21 mouse cellular contexts compared by ENCODE assay signal in genomic region chr8:108951560-108951959, GRCm38 (mm10).
DNase-seq lines count a peak whose midpoint lies in the region; ATAC-seq and TF ChIP-seq lines count a peak whose summit lies in the region.
"Had no signal": no experiment of that assay in that cellular context is flagged by ENCODE, and none has a peak within 500 bp of the region (broad histone marks: within the 10 kb centered on the region; RNA-seq: fewer than 3 reads in every experiment).

No protein-coding gene starts in this region.

- no peak overlapping the region for H3K4me2 ChIP-seq in intestine, postnatal 0 days (replicated peaks; ENCODE audit: low read depth)
- no peak overlapping the region for H3K4me2 ChIP-seq in intestine, embryonic 15.5 days (replicated peaks)

- peaks cover 19% of the 10 kb centered on the region for H3K9me3 ChIP-seq in intestine, postnatal 0 days (ENCODE audit: control insufficient read depth)
- peaks cover 12% of the 10 kb centered on the region; the same call in 1 of the 2 replicates for H3K9me3 ChIP-seq in intestine, embryonic 15.5 days
- H3K9me3 ChIP-seq in megakaryocyte, embryonic 14.5 days = peaks cover 97% of the 10 kb centered on the region

- H3K4me1 ChIP-seq in intestine, postnatal 0 days (replicated peaks; ENCODE audit: control insufficient read depth, insufficient read depth, low read length) = no peaks in the 10 kb centered on the region
- no peaks in the 10 kb centered on the region for H3K4me1 ChIP-seq in intestine, embryonic 15.5 days (replicated peaks)
- no peaks in the 10 kb centered on the region for H3K4me1 ChIP-seq in megakaryocyte, embryonic 14.5 days

- DNase-seq in heart, adult 11 months = peak; percentile 74
- DNase-seq in heart, postnatal 25 days (ENCODE audit: low spot score) = no peak
- DNase-seq: adrenal gland, adult 2 months; adrenal gland, adult 8-10 months; adrenal gland, postnatal 10 days; adrenal gland, postnatal 14 days; adrenal gland, postnatal 25 days; adrenal gland, postnatal 36 days; B cell, adult 2 months; cerebellum, adult 11 months; cerebellum, adult 11-12 months; cerebellum, adult 18-20 months had no signal

- no peak overlapping the region for H3K9ac ChIP-seq in intestine, postnatal 0 days (ENCODE audit: low read depth, low read length)
- no peak overlapping the region for H3K9ac ChIP-seq in intestine, embryonic 15.5 days

- TF ChIP-seq CTCF in intestine, postnatal 0 days (IDR thresholded peaks at IDR 0.05; ENCODE audit: low read depth) = no peak

- no peak for ATAC-seq in intestine, postnatal 0 days
- ATAC-seq in intestine, embryonic 15.5 days = no peak
- ATAC-seq in megakaryocyte, adult 5-6 weeks (ENCODE audit: poor library complexity, severe bottlenecking) = no peak
- ATAC-seq: activated CD4-positive, CD25-positive, alpha-beta regulatory T cell, adult 4 months; CD4-positive, CD25-positive, alpha-beta regulatory T cell, adult 4 months; Patski had no signal

- WGBS in intestine, postnatal 0 days = 95% methylated on average over 12 of the region's 12 CpGs
- 91% methylated on average over 12 of the region's 12 CpGs for WGBS in intestine, embryonic 15.5 days

- H3K36me3 ChIP-seq in intestine, postnatal 0 days (ENCODE audit: control insufficient read depth, insufficient read depth) = peaks cover 78% of the 10 kb centered on the region
- H3K36me3 ChIP-seq in intestine, embryonic 15.5 days = peaks cover 82% of the 10 kb centered on the region
- H3K36me3 ChIP-seq in megakaryocyte, embryonic 14.5 days (replicated peaks; ENCODE audit: low read length) = peaks cover 49% of the 10 kb centered on the region
- H3K36me3 ChIP-seq: G1E had no signal

- intact Hi-C loops in heart, postnatal 25 days (cut with DNase I) = no loop called here

- H3K4me3 ChIP-seq in intestine, postnatal 0 days (ENCODE audit: low read depth, low read length) = no peak overlapping the region
- H3K4me3 ChIP-seq in intestine, embryonic 15.5 days (replicated peaks) = no peak overlapping the region
- peak overlapping the region; percentile 33 for H3K4me3 ChIP-seq in megakaryocyte, embryonic 14.5 days (replicated peaks)

- H3K27me3 ChIP-seq in intestine, postnatal 0 days (replicated peaks; ENCODE audit: control insufficient read depth, insufficient read depth, low read length) = no peaks in the 10 kb centered on the region
- H3K27me3 ChIP-seq in intestine, embryonic 15.5 days (replicated peaks) = no peaks in the 10 kb centered on the region
- H3K27me3 ChIP-seq in megakaryocyte, embryonic 14.5 days (replicated peaks) = no peaks in the 10 kb centered on the region
- H3K27me3 ChIP-seq: CH12.LX, Patski had no signal

- peak overlapping the region; percentile 46; the same call in 1 of the 2 replicates for H3K27ac ChIP-seq in intestine, postnatal 0 days (ENCODE audit: low read depth, low read length)
- H3K27ac ChIP-seq in intestine, embryonic 15.5 days = no peak overlapping the region
